Mouse (Mus musculus): ENCODE measurements at regions not wholly inside any gene's neighbourhood (a gene's known extent, or its start where the extent isn't known, plus 50 kb on each side); places are given as distances from the start of the nearest gene placed in this dataset.

- DNase-seq (ENCODE audit: low spot score in 2 of 2): peak; percentile 73 to 88
These were observed 409.7 kb downstream of the Zfp704 start for GRCm38 (mm10) chr3:9200156-9200555.

GRCm38 (mm10) chr3:9198652-9199332 lies 411.1 kb downstream of the Zfp704 start:
- no peak for DNase-seq (ENCODE audit: low spot score in 2 of 2)

GRCm38 (mm10) chr3:9195781-9196180 lies 414.1 kb downstream of the Zfp704 start:
- no peak for DNase-seq (ENCODE audit: low spot score in 2 of 2)

GRCm38 (mm10) chr3:9189366-9190287 lies 420.3 kb downstream of the Zfp704 start:
- DNase-seq (ENCODE audit: low spot score in 2 of 2): peak; percentile 40 to 75

GRCm38 (mm10) chr3:9186364-9187120 lies 423.3 kb downstream of the Zfp704 start:
- no peak for DNase-seq (ENCODE audit: low spot score in 2 of 2)

- DNase-seq (ENCODE audit: low spot score in 2 of 2): no peak
These were observed 428.3 kb downstream of the Zfp704 start for GRCm38 (mm10) chr3:9181576-9181975.

GRCm38 (mm10) chr3:9179641-9180040 lies 430.2 kb downstream of the Zfp704 start:
- DNase-seq (ENCODE audit: low spot score in 2 of 2): no peak

- no peak for DNase-seq (ENCODE audit: low spot score in 2 of 2)
These were observed 435.4 kb downstream of the Zfp704 start for GRCm38 (mm10) chr3:9174517-9174832.

- peak; percentile 57 to 71 for DNase-seq (ENCODE audit: low spot score in 2 of 2)
These were observed 436.0 kb downstream of the Zfp704 start for GRCm38 (mm10) chr3:9173643-9174516.

- DNase-seq (ENCODE audit: low spot score in 2 of 2): no peak
These were observed 437.9 kb downstream of the Zfp704 start for GRCm38 (mm10) chr3:9171970-9172369.

GRCm38 (mm10) chr3:9168955-9169354 lies 440.9 kb downstream of the Zfp704 start:
- no peak for DNase-seq (ENCODE audit: low spot score in 2 of 2)

- DNase-seq (ENCODE audit: low spot score in 2 of 2): no peak
These were observed 450.8 kb downstream of the Zfp704 start for GRCm38 (mm10) chr3:9159073-9159472.

GRCm38 (mm10) chr3:9154172-9154571 lies 455.7 kb downstream of the Zfp704 start:
- DNase-seq (ENCODE audit: low spot score in 2 of 2): no peak

- peak in 1 of 2 experiments; percentile 25 for DNase-seq (ENCODE audit: low spot score in 2 of 2)
These were observed 456.2 kb downstream of the Zfp704 start for GRCm38 (mm10) chr3:9153690-9154089.

- DNase-seq (ENCODE audit: low spot score in 2 of 2): no peak
These were observed 457.6 kb downstream of the Zfp704 start for GRCm38 (mm10) chr3:9152256-9152655.

- no peak for DNase-seq (ENCODE audit: low spot score in 2 of 2)
These were observed 458.3 kb downstream of the Zfp704 start for GRCm38 (mm10) chr3:9151590-9151989.

GRCm38 (mm10) chr3:9148605-9149004 lies 461.3 kb downstream of the Zfp704 start:
- no peak for DNase-seq (ENCODE audit: low spot score in 2 of 2)

GRCm38 (mm10) chr3:9146481-9146880 lies 463.4 kb downstream of the Zfp704 start:
- DNase-seq (ENCODE audit: low spot score in 2 of 2): no peak

GRCm38 (mm10) chr3:9145612-9146011 lies 464.3 kb downstream of the Zfp704 start:
- no peak for DNase-seq (ENCODE audit: low spot score in 2 of 2)

- no peak for DNase-seq (ENCODE audit: low spot score in 2 of 2)
These were observed 468.0 kb downstream of the Zfp704 start for GRCm38 (mm10) chr3:9141836-9142235.
